Mouse (Mus musculus) urinary bladder, postnatal 36 days (tissue): ENCODE data around the gene Klhl18.

Experiments used
- DNase-seq, 2 experiments: peaks; one replicate each; pipeline ENCODE4 v3.0.0; 2022; ENCODE audit warnings: low spot score in 2 of 2, mixed read lengths in 1 of 2

Gene Klhl18

DNA sequence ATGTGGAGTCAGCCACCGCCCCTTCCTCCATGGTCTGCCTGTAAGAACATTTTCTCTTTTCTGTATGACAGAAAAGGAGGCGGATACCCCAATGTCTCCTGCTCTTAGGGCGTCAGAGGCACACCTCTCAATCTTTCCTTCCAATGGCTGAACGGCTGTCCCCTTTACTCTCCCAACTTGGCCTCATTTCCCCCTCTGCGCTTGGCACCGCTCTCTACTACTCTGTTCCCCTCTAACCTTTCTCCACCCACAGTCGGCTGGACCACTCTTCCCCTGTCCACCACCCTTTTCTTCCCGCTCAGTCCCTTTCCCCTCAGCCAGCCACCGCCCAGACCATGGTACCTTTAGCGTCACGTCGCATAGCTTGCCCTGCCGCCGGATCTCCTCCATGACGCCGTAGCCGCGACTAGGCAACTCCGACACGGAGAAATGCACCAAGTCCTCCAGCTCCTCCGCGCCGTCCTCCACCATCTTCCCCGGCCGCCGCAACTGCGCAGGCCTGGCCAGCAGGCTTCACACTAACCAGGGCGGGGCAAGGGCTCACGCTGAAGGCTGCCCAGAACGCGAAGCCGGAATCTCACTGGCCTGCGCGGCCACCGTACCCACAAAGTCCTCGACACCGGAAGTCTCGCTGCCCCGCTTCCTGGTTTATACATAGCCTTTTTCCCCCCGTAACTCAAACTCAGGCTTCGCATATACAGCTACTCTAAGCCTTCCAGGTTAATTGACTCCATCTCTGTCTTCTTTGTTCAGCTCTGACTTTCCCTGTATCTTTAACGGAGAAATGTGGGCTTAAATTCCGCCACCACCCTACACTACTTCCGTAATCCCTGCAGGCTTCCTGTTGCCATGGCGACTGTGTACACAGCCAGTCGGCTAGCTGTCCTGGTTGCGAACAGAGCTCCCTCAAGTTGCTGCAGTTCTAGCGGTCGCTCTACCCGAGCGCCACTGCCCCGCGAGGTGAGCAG, at the start of gene Klhl18, which contains the start of gene Kif9:
TSS of gene Klhl18 (minus strand) at position 571 of the 968 bp plus-strand sequence.
TSS of gene Kif9 (plus strand) at position 835 of the 968 bp plus-strand sequence.
- peak; percentile 96 to 97 for DNase-seq

DNA sequence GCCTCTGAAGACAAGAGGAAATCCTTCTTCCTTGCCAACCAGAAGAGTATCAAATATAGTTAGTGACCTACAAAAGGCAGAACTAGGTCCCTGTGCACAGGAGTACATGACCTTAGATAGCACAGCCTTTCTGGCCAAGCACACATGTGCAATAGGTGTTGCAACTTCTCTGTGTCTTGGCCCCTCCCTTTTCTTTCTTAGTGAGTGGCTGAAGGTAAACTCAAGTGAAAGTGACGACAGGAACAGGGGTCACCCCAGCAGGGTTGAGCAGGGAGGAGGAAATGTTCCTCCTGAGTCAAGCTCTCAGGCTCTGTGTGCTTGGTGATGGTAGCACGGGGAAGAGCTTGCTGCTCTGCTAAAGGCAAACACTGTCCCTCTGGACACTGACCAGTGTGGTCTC, 49.2 kb upstream of the Klhl18 start:
- DNase-seq: peak in 1 of 2 experiments; percentile 16

- DNase-seq: no peak
Measured at GRCm38 (mm10) chr9:110490913-110491312, 14.4 kb upstream of the Klhl18 start.

DNA sequence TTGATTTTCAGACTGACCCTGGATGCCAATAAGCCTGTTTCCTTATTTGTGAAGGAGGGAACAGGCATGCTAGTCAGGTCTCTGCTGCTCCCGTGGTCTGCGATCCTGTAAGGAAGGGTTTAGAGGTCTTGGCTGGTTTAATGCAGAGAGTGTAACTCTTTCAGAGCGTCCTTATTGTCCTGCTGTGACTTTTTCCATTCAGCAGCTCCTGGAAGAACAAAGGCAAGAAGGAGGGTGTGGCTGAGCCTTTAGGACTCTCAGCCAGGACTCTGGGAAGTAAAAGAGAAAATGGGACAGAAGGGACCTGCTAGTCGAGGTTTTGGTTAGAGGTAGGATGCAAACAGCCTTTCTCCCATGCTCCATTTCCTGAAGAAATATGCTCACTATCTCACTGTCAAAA, 12.3 kb upstream of the Klhl18 start:
- DNase-seq: no peak

DNA sequence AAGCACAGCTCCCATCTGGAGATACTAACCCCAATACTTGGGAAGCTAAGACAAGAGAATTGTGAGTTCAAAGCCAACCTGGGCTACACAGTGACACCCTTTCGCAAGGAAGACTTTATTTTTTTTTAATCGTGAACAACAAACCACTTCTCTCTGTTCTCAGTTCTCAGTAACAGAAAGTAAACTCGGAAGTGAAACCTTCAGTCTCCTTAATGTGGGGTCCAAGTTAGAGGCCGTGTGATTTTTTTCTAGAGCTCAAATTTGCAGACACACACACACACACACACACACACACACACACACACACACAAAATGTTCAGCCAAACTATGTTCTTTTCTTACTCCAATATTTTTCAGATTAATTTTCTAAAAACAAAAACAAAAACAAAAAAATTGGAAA, 2.1 kb upstream of the Klhl18 start:
- no peak for DNase-seq

GRCm38 (mm10) chr9:110477951-110478350, 1.5 kb upstream of the Klhl18 start:
- no peak for DNase-seq

DNA sequence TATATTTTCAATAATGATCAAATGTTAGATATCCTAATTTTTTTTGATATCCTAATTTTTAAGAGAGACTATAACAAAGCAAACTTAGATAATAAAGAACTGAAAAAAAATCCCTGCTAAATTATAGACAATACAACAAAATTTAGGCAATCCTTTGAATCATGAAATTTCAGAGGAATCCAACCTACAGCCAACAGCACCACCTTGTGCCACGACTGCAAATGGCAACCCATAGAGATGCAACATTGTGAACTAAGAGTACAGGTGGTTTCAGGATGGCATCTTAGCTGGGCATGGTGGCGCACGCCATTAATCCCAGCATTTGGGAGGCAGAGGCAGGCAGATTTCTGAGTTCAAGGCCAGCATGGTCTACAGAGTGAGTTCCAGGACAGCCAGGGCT, 10.3 kb downstream of the Klhl18 start:
- no peak for DNase-seq

GRCm38 (mm10) chr9:110465336-110465735, 11.2 kb downstream of the Klhl18 start:
- no peak for DNase-seq

DNA sequence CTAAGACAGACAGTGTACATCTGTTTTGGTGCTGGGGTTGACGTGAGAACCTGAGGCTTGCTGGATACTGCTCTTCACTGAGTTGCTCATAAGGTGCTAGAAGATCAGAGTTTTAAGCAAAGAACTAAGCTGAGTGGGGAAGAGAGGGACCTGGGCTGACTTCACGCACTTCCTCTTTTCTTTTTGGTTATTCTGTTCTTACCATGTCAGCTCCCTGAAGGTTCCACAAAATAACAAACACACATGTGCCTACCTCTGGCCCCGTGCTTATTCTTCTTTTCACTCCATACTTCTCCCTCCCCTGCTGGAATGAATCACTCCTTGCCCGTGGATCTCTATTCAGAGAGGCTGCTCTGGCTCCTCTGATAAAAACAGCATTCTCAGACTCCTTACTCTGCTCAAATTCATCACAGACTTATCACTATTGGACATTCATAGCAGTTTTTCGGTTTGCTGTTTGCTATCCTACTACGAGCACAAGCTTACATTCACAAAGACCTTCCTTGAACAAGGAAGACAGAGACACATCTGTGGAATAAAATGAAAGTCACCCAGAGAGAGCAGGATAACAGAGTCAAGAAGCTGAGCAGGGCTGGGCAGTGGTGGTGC, 12.4 kb downstream of the Klhl18 start:
- DNase-seq: no peak

GRCm38 (mm10) chr9:110462321-110462720, 14.2 kb downstream of the Klhl18 start:
- no peak for DNase-seq

DNA sequence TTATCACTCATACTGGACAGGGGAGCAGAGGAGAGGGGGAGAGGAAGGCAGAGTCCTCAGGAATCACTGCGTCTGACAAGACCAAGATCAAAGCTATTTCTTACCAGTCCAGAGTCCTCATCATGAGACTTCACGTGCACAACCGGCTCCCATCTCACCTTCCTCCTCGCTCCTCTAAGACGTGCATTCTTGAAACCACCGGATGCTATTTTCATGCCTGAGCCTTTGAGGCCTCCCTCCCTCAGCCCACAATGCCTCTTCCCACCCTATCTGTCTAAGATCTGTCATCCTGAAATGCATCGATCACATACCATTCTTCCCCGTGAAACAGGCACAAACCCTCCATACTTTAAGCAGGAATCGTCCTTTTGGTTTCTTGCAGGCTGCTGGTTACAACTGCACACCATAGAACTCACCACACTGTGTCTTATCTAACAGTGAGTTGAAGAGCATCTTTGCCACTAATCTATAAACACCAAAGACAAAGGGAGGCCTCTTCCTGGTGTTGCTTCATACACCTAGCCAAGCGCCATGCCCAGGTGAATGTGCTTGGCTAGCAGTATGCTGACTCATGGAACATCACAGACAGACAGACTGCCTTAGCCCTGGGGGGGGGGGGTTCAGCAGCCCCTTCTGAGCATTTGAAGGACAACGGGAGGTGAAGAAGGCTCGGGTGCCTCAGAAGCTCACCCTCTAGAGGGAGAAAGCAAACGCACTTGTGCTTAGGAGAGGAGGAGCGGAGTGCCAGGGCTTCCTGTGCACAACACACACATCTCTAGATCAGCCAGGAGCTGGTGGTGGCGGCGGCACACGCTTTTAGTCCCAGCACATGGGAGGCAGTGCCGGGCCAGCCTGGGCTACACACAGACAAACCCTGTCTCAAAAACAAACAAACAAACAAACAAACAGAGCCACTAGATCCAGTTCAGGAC, 15.3 kb downstream of the Klhl18 start:
- no peak for DNase-seq

DNA sequence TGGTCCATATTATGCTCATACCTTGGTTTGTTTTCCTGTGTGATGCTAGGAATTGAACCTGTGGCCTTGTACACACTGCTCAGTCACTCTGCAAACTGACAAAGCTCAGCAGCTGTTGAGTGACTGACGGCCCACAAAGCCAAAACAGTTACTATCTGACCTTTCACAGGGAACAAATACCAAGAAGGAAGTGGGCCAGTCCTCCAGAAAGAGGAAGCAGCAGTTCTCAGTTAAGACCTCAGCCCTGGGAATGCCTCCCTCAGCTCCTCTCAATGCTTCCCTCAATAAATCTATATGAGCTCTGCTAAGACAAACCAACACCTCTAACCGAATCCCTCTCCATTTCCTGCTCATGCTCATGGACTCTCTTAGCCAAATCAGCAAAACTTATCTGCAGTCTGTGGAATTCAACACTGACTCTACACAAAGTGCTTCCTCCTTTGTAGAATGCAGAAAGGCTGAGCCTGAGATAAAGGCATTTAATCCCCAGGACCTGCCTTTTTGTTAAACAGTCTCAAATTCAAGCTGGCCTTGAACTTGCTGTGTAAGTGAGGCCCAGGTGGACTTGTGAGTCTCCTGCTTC, 17.3 kb downstream of the Klhl18 start:
- DNase-seq: no peak

GRCm38 (mm10) chr9:110457926-110458325, 18.6 kb downstream of the Klhl18 start:
- DNase-seq: no peak

DNA sequence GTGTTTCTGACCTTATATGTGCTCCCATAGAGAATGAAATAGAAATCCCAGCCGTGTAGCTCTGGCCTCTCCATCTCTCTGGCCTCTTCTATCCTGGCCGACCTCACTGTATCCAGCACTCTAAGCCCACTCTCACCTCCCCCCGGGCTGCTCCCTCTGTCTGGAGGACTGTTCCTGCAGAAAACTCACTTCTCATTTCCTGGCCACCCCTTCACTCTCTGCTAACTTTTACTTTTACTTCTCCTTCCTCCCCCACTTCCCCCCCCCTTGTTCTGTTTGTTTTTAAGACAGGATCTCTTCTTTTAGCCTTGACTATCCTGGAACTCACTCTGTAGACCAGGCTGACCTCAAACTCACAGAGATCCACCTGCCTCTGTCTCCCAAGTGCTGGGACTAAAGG, 24.0 kb downstream of the Klhl18 start:
- DNase-seq: no peak

DNA sequence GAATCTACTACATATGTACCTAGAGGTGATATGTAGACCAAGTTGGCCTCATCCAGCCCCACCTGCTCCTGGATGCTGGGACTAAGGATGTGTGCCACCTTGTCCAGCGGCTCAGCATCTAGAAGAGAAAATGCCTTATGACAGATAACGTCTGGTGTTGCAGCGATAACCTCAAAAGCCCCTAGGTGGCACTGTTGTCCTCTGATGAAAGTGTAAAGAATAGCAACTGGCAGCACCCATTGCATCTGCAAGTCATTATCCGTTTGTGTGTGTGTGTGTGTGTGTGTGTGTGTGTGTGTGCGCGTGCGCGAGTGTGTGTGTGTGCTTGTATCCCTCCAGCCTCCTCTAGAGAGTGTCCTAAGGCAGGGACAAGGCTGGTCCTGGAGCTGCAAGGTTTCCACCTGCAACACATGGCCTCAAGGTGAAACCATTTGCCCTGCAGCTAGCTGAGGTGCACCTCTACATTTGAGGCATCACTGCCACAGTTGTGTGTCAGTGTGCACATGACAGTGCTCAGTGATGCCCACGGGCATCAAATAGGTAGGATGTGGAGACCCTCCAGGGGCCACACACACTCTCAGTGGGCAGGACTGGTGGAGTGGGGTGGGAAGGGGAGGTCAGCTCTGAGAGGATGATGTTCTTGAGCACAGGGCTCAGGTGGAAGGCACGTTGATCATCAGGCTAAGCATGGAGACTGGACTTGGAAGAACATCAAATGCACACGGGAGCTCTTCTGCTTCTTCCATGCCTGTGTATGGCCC, 27.5 kb downstream of the Klhl18 start:
- DNase-seq: peak; percentile 61 to 62

DNA sequence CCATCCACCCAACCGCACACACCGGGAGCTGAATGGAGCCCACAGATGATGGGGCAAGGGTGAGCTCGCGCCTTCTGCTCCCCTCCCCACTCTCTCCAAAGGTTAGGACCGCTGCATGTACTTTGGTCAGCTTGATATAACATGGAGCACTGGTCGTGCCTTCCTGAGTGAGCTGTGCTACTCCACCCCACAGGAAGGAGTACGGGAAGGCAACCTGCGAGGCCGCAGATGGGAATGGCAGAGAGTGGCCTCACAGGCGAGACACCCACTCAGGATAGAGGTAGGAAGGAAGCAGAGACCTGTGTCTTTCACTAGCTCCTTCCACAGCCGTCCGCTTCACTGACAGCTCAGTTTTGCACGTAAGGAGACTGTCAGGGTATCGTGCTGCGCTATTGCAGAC, 28.1 kb downstream of the Klhl18 start:
- DNase-seq: no peak

DNA sequence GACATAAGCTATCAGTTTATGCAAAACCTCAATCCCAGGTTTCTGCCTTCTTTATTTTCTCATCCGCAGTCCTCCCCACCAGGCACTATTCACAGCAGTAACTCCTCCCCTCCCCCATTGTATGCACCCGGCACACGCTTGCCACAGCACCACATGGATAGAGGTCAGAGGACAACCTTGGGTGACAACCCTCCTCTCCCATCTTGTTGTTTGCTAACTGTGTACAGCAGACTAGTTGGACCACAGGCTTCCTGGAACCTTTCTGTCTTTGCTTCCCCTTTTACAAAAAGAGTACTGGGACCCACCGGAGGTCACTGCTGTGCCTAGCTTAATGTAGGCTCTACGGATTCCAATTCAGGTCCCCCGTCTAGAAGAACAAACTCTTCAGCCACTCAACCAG, 35.9 kb downstream of the Klhl18 start:
- no peak for DNase-seq

DNA sequence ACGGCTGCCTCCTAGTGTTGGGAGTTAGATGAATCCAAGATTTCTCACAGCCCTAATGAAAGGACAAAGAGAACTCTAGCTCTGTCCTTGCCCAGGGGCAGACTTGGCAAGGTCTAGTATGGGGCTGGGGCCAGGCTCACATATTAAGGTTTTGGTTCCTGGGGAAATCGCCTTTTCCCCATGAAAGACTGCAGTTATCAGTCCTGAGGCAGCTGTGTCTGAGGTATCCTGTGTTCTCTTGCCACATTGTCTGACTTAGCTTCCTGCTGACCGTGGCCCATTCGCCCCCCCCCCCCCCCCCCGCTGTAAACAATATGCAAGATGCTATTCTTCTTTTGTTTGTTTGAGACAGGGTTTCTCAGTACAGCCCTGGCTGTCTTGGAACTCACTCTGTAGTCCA, 36.4 kb downstream of the Klhl18 start:
- DNase-seq: no peak

GRCm38 (mm10) chr9:110436041-110436440, 40.5 kb downstream of the Klhl18 start:
- DNase-seq: no peak

DNA sequence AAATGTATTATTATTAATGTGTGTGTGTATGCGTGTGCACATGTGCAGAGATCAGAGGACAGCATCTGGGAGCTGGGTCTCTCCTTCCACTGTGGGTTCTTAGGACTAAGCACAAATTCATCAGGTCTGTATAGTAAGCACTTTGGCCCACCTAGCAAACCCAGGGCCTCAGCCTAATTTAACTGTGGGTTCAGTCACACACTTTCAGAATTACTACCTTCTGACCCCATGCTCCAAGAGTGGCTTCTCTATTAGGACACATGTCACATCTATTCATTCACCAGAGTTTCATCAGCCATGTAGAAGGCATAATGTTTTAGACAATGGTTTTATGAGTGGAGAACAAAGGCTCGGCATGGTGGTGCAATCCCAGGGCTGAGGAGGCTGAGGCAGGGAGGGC, 43.4 kb downstream of the Klhl18 start:
- DNase-seq: no peak

- no peak for DNase-seq
Measured at GRCm38 (mm10) chr9:110431241-110431640, 45.3 kb downstream of the Klhl18 start.
